Mouse (Mus musculus): Measurements from ENCODE around the gene Trak1. TPM values are rescaled to one million over a fixed set of nuclear protein-coding genes. Genes with fewer than 3 reads are reported as not detected.

Gene Trak1
- 100 to 1,000 TPM; 294 to 298 TPM for total RNA-seq (2021)
- long read RNA-seq, experiment 1, full-length matches to known transcripts = 46 of 94 reads
- long read RNA-seq, experiment 1, partial matches to known transcripts = 21 of 94 reads
- long read RNA-seq, experiment 1, other reads (novel, unspliced or antisense) = 27 of 94 reads
- long read RNA-seq, experiment 2, full-length matches to known transcripts = 19 of 53 reads
- long read RNA-seq, experiment 2, partial matches to known transcripts = 7 of 53 reads
- long read RNA-seq, experiment 2, other reads (novel, unspliced or antisense) = 27 of 53 reads

DNA sequence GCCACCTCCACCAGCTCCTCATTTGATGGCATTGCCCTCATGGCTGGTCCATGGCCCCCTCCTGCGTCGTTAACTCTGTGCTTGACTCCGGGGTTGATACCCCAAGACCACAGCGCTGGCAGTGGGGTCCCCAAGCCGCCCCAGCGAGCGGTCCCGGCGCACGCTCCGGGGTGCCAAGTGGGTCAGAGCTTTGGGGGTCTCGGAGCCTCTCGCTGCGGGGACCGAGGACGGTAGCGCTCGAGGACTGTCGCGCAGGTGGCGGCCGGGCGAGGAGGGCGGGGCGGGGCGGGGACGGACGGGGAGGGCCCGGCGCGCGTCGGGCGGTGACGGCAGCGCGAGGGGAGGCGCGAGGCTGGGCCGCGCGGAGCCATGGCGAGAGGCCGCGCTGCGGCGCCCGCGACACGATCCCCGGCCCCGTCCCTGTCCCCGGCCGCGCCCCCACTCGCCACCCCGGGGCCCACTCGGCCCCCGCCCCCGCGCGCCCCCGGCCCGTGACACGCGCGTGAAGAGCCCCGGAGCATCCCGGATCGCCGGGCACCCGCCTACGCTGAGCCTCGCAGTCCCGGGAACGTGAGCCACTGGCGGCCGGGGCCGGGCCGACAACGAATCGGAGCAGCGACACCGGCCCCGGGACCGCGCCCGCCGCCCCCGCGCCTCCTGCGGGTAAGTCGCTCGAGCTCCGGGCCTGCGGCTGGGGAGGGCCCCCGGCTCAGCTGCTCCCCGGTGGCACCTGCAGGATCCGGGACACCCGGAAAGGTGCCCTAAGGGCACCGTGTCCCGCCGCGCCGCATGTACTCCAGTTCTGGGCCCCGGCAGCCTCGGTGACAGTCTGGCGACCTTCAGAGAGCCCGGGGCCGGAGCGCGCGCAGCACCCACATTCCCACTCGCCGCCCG, at the start of gene Trak1:
Trak1 (plus strand) TSS at position 332 of the 894 bp plus-strand sequence.
- peak; percentile 76 to 84 for DNase-seq

- DNase-seq = peak; percentile 82 to 95
Observed at GRCm38 (mm10) chr9:121247956-121248775, 49.1 kb upstream of the Trak1 start.

DNA sequence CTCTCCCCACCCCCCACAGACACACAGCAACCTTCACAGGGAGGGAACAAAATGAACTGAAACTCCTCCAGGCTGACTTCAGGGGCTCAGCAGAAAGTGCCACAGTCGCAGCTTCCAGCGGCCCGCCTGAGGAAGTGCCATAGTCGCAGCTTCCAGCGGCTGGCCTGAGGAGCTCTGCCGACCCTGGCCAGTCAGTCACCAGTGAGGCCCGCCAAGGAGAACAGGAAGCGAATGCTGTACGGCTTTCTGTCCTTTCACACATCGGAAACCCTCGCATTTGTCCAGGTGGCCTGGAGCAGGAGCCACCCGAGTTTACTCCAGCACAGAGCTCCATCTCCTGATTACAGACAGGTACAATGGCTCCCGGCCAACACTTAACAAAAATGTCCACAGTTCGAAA, 47.5 kb upstream of the Trak1 start:
- DNase-seq = peak; percentile 15 to 57

DNA sequence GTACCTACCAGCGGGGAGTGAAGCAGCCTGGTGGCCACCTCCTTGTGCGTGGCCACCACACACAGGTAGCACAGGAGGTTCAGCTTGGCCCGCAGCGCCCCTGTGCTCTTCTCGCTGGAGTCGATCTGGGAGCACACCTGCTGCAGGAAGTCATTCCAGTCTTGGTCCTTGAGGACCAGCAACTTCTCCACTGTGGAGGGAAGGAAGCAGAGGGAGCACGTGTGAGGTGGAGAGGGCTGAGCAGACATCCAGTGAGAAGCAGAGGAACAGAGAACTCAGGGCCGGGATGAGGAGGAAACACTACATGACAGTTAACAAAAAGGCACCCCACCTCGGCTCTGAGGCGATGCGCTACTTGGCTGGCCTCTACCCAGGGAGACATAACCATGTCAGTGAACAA, 46.4 kb upstream of the Trak1 start:
- peak in 1 of 2 experiments; percentile 1 for DNase-seq

- peak; percentile 70 to 77 for DNase-seq
Observed at GRCm38 (mm10) chr9:121253983-121254382, 43.3 kb upstream of the Trak1 start.

DNA sequence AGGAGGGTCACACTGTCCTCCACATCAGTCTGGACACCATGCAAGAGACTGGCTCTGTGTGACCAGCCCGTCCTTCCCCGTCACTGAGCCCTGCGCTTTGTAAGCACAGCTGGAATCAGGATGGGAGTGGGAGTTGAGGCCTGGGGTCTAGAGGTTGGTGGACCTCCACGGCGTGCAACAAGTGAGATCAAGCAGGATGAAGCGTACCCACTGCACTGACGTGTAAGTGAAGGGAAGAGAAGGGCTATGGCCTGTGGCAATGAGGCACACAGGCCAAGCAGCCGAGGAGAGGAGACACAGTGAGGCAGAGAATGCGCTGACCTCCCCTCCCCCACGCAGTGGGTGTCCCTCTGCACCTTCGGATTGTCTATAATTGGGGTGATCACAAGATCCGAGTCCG, 42.5 kb upstream of the Trak1 start:
- DNase-seq = no peak

DNA sequence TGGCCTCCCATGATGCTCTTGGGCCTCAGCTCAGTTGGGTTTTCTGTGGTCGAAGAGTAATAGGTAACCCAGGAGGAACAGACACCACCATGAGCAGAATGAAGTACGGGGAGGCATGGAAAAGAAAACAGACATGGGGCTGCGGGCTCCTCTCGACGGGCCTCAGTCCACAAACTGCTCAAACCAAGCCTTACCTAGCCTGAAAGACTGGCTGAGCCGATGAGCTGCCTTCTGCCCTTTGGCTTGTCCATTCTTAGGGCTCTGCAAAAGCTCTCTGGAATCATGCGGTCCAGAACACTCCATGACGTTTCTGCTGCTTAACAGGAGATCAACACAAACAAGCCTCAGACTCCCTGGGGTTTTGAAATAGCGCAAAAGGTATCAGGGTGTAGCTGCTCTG, 40.2 kb upstream of the Trak1 start:
- DNase-seq = no peak

DNA sequence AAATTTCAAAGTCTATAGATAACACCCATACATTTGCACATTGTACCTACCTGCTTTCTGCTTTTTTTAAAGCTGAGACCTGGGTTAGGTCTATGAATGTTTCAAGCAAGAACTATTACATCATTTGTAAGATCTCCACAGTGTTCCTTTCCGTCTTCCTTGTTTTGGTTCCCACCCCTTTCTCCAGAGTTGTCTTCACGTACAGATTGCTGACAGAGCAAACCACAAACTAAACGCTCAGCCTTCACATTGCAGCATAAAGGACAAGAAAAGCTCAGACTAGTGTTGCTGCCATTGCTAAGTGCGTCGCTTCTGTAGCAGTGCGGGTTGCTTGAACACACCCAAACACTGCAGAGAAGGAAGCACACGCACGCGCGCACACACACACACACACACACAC, 32.0 kb upstream of the Trak1 start:
- peak in 1 of 2 experiments; percentile 41 for DNase-seq

GRCm38 (mm10) chr9:121271149-121271548, 26.2 kb upstream of the Trak1 start:
- DNase-seq = no peak

DNA sequence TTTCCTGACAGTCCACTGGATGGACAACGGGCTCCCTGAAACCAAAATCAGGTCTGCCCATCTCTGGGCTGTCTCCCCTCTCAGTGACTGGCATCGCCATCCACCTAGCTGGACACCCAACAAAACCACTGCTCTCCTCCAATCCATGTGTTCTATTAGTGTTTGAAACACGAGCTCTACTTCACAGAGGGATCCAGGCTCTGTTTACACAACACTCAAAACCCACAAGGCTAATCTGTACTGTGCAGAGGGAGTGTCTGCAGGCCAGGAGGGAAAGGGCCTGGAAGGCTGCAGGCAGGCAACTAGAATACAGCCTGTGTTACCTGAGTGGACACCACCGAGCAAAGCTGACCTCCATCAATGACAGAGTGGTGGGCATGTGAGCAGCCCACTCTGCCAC, 25.7 kb upstream of the Trak1 start:
- DNase-seq = no peak

DNA sequence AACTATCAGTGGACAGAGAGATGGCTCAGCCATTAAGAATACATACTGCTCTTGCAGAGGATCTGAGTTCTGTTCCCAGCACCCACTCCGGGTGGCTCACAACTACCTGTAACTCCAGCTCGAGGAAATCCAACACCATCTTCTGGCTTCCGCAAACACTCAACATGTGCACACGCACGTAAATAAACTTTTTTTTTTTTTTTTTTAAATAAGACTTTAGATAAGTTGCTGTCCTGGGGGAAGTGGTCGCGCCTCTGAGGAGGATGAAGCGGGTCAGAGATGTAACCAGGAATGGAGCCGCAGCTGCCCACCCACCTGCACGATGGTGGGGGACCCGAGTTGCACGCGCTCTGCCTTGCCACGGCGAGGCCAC, 20.6 kb upstream of the Trak1 start:
- DNase-seq = no peak

- DNase-seq = peak; percentile 95 to 96
Observed at GRCm38 (mm10) chr9:121277118-121278060, 19.9 kb upstream of the Trak1 start, which contains the start of gene Ulk4. Ulk4 (minus strand) TSS chr9:121277197.

GRCm38 (mm10) chr9:121279216-121279615, 18.1 kb upstream of the Trak1 start:
- no peak for DNase-seq

GRCm38 (mm10) chr9:121281891-121282290, 15.4 kb upstream of the Trak1 start:
- DNase-seq = no peak

GRCm38 (mm10) chr9:121283620-121284185, 13.6 kb upstream of the Trak1 start:
- DNase-seq = peak in 1 of 2 experiments; percentile 44

- DNase-seq = peak in 1 of 2 experiments; percentile 53
Observed at GRCm38 (mm10) chr9:121284422-121284821, 12.9 kb upstream of the Trak1 start.

DNA sequence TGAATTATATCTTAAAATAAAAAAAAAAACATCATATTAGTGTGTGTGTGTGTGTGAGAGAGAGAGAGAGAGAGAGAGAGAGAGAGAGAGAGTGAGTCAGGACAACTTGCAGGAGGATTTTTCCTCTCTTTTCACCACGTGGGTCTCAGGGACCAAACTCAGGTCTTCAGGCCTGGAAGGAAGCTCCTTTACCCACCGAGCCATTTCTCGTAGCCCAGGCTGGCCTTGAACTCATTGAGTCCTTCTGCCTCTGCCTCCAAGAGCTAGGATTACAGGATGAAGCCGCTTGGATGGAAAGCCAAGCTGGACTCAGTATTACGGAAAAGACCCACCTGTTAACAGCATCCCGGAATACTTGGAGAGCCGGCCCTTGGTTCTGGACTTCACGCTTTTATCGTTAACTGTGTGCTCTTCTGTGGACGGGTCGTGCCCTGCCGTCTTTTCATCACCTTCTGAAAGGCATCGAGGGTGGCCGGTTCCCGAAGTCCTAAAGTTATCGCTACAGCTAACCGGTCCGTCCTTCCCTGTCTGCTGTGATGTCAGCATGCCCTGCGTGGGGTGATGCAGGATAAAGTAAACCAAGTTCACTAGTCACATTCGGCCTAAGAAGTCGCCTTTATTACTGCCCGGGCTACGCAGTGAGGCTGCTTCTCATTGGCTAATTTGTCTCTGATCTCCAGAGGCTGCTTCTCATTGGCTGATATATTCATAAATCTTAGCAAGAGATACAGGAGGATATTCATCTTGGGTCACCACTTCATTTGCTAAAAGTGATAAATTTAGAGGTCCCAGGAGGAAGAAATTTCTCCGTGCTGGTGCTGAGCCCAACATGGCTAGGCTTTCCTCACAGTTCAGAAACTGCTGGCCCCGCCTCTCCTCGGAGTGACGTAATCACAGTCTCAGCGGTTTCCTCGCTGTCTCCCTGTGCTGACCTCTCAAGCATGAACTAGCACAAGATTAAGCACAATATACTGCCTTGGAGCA, 11.7 kb upstream of the Trak1 start:
- DNase-seq = peak; percentile 83 to 88

DNA sequence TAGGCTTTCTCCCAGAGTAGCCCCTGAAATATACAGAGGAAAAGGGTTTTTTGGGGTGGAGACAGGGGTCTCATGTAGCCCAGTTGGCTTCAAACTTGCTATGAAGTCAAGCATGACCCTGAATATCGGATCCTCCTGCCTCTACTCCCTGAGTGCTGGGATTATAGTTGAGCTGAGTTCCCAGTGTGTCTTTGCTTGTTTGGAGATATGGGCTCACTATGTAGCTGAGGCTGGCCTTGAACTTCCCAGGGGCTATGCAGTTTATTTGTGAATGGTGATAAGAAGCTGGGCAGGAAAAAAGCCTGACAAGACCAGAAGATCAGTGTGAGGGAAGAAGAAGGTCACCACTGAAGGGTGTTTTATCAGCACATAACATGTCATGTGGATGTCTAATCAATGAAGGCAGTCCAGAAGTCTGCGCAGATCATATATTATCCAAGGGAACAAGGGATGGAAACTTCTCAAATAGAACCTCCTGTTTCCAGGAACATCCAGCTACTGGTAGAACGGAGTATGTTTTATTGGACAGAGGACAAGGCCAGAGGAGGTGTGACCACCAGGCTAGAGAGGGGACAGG, 10.9 kb upstream of the Trak1 start:
- DNase-seq = no peak

DNA sequence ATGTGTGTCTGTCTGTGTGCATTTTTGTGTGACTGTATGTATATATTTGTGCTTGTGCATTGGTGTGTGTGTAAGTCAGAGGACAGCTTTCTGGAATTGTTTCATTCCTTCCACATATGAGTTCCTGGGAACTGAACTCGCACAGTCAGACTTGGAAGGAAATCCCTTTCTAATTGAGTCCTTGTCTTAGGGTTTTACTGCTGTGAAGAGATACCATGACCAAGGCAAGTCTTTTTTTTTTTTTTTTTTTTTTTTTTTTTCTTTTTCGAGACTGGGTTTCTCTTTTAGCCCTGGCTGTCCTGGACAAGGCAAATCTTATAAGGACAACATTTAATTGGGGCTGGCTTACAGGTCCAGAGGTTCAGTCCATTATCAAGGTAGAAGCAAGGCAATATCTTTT, 6.0 kb upstream of the Trak1 start:
- no peak for DNase-seq

All from heart, adult 18-20 months (tissue).